Mouse (Mus musculus): ENCODE data around the gene Ttc36.

GRCm38 (mm10) chr9:44817522-44817921 lies 14.7 kb upstream of the Ttc36 start:
- TF ChIP-seq CTCF (IDR thresholded peaks at IDR 0.05; ENCODE audit: low read depth, low read length) = no peak
- no peak for TF ChIP-seq POLR2A (IDR thresholded peaks at IDR 0.05; ENCODE audit: extremely low read depth, insufficient read depth, low read length)

Data from liver, adult 2 months (tissue).